Mouse (Mus musculus) C2C12 (cell line): Measurements from ENCODE around the gene Elk3. TPM values are rescaled to one million over a fixed set of nuclear protein-coding genes. Genes with fewer than 3 reads are reported as not detected.

Experiments used
- H3K27me3 ChIP-seq: one replicate; pipeline ENCODE4 v1.6.1; 2011; ENCODE audit not compliant: control insufficient read depth, insufficient read depth, insufficient read length
- H3K36me3 ChIP-seq: one replicate; pipeline ENCODE4 v1.6.1; 2011; ENCODE audit not compliant: control insufficient read depth, insufficient read depth
- H3K4me3 ChIP-seq: one replicate; pipeline ENCODE4 v1.5.1; 2011; ENCODE audit warnings: mild to moderate bottlenecking, control low read depth; ENCODE audit not compliant: poor library complexity, insufficient read depth, severe bottlenecking
- H3K79me2 ChIP-seq: one replicate; pipeline ENCODE4 v1.6.1; 2011; ENCODE audit not compliant: control insufficient read depth, insufficient read depth
- H3K79me3 ChIP-seq: one replicate; pipeline ENCODE4 v1.6.1; 2011; ENCODE audit warnings: low read depth, control low read depth
- H3ac ChIP-seq: one replicate; pipeline ENCODE3; 2011; ENCODE audit warnings: low read depth; ENCODE audit not compliant: control insufficient read depth, insufficient read length
- CEBPB ChIP-seq: IDR thresholded peaks from one replicate; pipeline ENCODE4 v1.6.1; 2011; ENCODE audit warnings: low read depth, mild to moderate bottlenecking, control low read depth, moderate library complexity
- CTCF ChIP-seq: IDR thresholded peaks from one replicate; pipeline ENCODE4 v1.5.1; 2011; ENCODE audit not compliant: control insufficient read depth, insufficient read depth, insufficient read length
- FOSL1 ChIP-seq: IDR thresholded peaks from one replicate; pipeline ENCODE4 v1.8.0; 2011; ENCODE audit warnings: mild to moderate bottlenecking, low read length; ENCODE audit not compliant: poor library complexity, insufficient read depth, severe bottlenecking
- MAX ChIP-seq: IDR thresholded peaks from one replicate; pipeline ENCODE4 v1.6.1; 2011; ENCODE audit warnings: mild to moderate bottlenecking, control low read depth
- MYOD1 ChIP-seq: IDR thresholded peaks from one replicate; pipeline ENCODE4 v1.6.1; 2011; ENCODE audit warnings: low read depth; ENCODE audit not compliant: control insufficient read depth, insufficient read length
- MYOG ChIP-seq: IDR thresholded peaks from one replicate; pipeline ENCODE4 v1.6.1; 2011; ENCODE audit not compliant: control insufficient read depth, insufficient read length; ENCODE audit errors: extremely low read depth
- USF1 ChIP-seq: IDR thresholded peaks from one replicate; pipeline ENCODE4 v1.6.1; 2011; ENCODE audit warnings: low read depth, mild to moderate bottlenecking, control low read depth, moderate library complexity
- polyA plus RNA-seq: library from polyadenylated mRNA; unstranded; fragments of >200 nt; fragmentation: generic; extraction: Trizol; gene quantifications from one replicate; pipeline ENCODE4 v1.2.1, GENCODE M21; 2012; ENCODE audit warnings: missing spikeins

Gene Elk3
- polyA plus RNA-seq, 1 experiment, result 56.1 TPM

DNA sequence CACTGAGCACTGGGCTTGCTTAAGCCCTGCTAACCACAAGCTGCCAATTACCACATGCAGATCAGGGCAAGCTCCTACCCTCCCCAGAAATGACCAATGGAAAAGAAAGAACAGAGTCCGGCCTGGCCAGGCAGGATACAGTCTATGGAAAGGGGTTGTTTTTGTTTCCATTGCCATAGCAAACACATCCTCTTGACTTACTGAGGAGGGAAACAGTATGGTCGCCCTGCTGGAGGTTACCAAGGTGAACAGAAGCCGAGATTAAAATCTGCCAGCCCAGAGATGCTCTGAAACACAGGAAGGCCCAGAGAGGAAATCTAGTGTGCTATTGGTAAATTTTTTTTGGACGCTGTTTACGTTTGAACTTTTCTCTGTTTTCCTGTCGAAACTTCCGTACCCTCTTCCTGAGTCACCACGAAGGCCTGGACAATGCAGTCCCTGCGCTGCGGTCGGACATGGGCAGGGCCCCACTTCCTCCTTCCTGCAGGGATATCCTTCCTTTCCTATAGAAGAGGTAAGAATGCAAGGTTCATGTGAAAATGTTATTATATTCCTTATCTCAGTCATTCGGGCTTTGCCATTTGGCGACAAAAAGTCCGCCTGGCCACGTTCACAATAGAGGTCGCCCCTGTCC lies 25.0 kb upstream of the Elk3 start:
- Histone ChIP-seq H3K4me3 (no peak overlapping the region), H3K36me3 (no peaks in the 10 kb centered on the region), H3K79me3 (no peaks in the 10 kb centered on the region), H3ac (no peak overlapping the region), H3K27me3 (no peaks in the 10 kb centered on the region), H3K79me2 (no peaks in the 10 kb centered on the region)
- TF ChIP-seq MYOG (no peak), CTCF (no peak), USF1 (no peak), CEBPB (no peak), MAX (no peak), FOSL1 (no peak), MYOD1 (no peak)

DNA sequence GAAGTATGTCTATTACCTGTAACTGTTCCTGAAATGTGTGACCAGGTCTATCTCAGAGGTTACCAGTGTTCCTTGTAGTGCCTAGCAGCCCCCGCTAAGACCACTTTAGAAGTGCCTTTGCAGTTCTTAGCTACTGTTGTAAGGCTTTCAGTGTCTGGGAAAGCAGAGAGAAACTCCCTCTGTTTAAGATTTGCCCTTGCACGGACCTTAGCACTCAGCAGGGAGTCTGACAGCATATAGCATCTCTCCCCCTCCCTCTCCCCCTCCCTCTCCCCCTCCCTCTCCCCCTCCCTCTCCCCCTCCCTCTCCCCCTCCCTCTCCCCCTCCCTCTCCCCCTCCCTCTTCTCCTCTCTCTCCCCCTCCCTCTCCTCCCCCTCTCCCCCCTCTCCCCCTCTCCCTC lies 24.1 kb upstream of the Elk3 start:
- H3K79me2 ChIP-seq, result no peaks in the 10 kb centered on the region
- TF ChIP-seq CTCF (no peak), MAX (no peak), MYOG (no peak), FOSL1 (no peak), MYOD1 (no peak), USF1 (no peak), CEBPB (no peak)
- H3K27me3 ChIP-seq, result no peaks in the 10 kb centered on the region
- H3K79me3 ChIP-seq, result no peaks in the 10 kb centered on the region
- no peaks in the 10 kb centered on the region for H3K36me3 ChIP-seq
- no peak overlapping the region for H3ac ChIP-seq
- no peak overlapping the region for H3K4me3 ChIP-seq

DNA sequence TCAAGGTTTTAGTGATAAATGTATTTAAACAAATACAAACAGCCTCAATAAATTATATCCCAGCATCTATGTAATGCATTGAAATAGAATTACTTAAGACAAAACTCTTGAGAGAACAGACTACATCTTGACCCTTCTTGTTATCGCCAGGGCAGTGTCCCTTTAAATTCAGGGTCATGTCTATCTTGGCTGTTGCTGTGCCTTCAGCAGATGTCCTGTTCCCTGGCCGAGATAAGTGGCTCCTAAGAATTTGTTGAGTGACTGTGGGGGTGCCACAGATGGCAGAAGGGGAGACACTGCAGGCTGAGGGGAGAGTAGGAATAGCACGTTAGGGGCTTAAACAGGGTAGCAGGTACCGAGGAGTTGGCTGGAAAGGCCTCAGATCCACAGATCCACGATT lies 22.3 kb upstream of the Elk3 start:
- Histone ChIP-seq H3K79me2 (no peaks in the 10 kb centered on the region), H3K4me3 (no peak overlapping the region), H3ac (no peak overlapping the region), H3K27me3 (no peaks in the 10 kb centered on the region), H3K79me3 (no peaks in the 10 kb centered on the region), H3K36me3 (no peaks in the 10 kb centered on the region)
- TF ChIP-seq MAX (no peak), MYOD1 (no peak), FOSL1 (no peak)

DNA sequence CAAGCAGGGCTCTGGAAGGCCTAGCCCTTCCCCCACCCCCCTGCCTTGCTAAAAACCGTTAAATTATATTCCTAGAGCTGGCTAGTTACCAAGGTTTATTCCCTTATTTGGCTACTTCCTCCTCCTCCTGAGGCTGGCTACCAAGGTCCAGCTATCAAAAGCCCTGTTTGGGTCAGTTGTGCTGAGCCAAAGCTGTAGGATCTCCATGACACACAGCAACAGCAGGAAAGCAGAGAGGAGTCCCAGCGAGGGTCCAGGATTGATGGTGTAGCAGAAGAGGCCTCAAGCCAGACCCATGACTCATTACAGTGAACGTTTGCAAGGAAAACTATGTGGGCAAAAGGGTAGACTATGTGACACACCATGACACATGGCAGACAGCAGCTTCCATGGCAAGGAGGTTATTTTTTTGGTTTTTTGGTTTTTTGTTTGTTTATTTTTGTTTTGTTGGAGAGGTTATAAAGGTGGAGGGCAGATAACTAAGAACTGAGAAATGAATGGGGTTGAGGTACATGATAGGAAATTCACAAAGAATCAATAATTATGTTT lies 21.4 kb upstream of the Elk3 start:
- no peak overlapping the region for H3ac ChIP-seq
- H3K79me3 ChIP-seq, result no peaks in the 10 kb centered on the region
- no peaks in the 10 kb centered on the region for H3K36me3 ChIP-seq
- H3K79me2 ChIP-seq, result no peaks in the 10 kb centered on the region
- TF ChIP-seq MYOD1, result peak; percentile 12
- TF ChIP-seq MAX, result no peak
- peak; percentile 90 for TF ChIP-seq FOSL1
- no peak overlapping the region for H3K4me3 ChIP-seq
- no peaks in the 10 kb centered on the region for H3K27me3 ChIP-seq

DNA sequence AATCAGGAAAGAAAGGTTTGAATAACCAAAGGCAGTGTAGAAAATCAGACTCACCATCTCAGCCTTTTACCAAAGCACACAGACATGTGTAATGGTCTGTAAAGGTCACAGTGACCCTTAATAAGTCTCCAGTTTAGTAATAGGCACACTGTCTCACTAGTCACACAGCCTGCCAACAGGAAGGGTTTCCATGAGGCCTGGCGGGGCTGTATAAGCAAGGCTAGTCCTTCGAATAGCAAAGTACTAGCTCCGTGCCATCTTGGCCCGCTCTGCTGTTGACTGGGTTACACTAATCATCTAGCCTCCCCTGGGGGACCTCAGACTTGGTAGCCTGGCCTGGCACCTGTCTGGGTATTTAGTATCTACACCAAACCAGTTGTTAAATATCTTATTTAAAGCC lies 20.6 kb upstream of the Elk3 start:
- Histone ChIP-seq H3K79me3 (no peaks in the 10 kb centered on the region), H3K79me2 (no peaks in the 10 kb centered on the region), H3K27me3 (no peaks in the 10 kb centered on the region), H3K4me3 (no peak overlapping the region), H3K36me3 (no peaks in the 10 kb centered on the region), H3ac (no peak overlapping the region)
- no peak for TF ChIP-seq MAX

DNA sequence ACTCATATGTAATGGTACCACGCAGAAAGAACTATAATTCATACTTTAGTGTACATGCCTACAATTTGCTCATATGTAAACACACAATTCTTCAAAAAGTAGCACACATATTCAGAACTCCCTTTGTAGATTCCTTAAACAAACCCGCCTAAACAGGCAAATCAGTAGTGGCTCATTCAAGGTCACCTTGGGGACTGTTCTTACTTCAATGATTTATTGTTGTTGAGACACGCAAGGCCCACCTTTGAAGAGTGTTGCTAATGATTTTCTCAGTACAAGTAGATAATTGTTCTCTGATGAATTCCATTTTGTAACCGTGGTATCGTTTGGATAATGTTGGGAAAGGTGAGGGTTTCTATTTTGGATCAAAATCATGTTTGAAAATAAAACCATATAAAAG lies 17.4 kb upstream of the Elk3 start:
- Histone ChIP-seq H3K79me2 (no peaks in the 10 kb centered on the region), H3ac (no peak overlapping the region), H3K4me3 (no peak overlapping the region), H3K27me3 (no peaks in the 10 kb centered on the region), H3K79me3 (no peaks in the 10 kb centered on the region), H3K36me3 (no peaks in the 10 kb centered on the region)
- no peak for TF ChIP-seq FOSL1
- TF ChIP-seq MAX, result no peak
- no peak for TF ChIP-seq CEBPB
- no peak for TF ChIP-seq USF1
- no peak for TF ChIP-seq MYOG
- no peak for TF ChIP-seq MYOD1
- no peak for TF ChIP-seq CTCF
